Comparison of ENCODE assay signal across 8 mouse cellular contexts in genomic region chr13:55727120-55727838, GRCm38 (mm10). TPM values are rescaled to one million over a fixed set of nuclear protein-coding genes. Genes with fewer than 3 reads are reported as not detected.
DNase-seq lines count a peak whose midpoint lies in the region; ATAC-seq and TF ChIP-seq lines count a peak whose summit lies in the region.

TSS of gene Pcbd2 (plus strand) at chr13:55727368.

- H3K36me3 ChIP-seq in heart, embryonic 13.5 days: peaks cover 34% of the 10 kb centered on the region
- 0 out of 2 replicates have a peak, but pooled peaks cover 6% of the 10 kb centered on the region for H3K36me3 ChIP-seq in kidney, postnatal 0 days (ENCODE audit: insufficient read depth, low read length)
- H3K36me3 ChIP-seq in liver, adult 2 months (ENCODE audit: control insufficient read depth, insufficient read depth, low read length): peaks cover 18% of the 10 kb centered on the region

- peak within 1 kb of the TSS; percentile 65 for H3K4me3 ChIP-seq in heart, embryonic 13.5 days
- H3K4me3 ChIP-seq in kidney, postnatal 0 days (replicated peaks; ENCODE audit: low read depth, low read length): peak within 1 kb of the TSS; percentile 64
- H3K4me3 ChIP-seq in liver, adult 2 months (ENCODE audit: insufficient read depth, low read depth, low read length): peak within 1 kb of the TSS; percentile 97

- 0 out of 2 replicates have a peak, but pooled peaks cover 3% of the 10 kb centered on the region for H3K4me1 ChIP-seq in heart, embryonic 13.5 days
- no peaks in the 10 kb centered on the region for H3K4me1 ChIP-seq in kidney, postnatal 0 days (replicated peaks; ENCODE audit: insufficient read depth, low read length)
- H3K4me1 ChIP-seq in liver, adult 2 months (ENCODE audit: control insufficient read depth, insufficient read depth, low read length): no peaks in the 10 kb centered on the region

- no peaks in the 10 kb centered on the region for H3K9me3 ChIP-seq in heart, embryonic 13.5 days
- no peaks in the 10 kb centered on the region for H3K9me3 ChIP-seq in kidney, postnatal 0 days (replicated peaks; ENCODE audit: low read length)

- no peak for TF ChIP-seq POLR2A in liver, adult 2 months (IDR thresholded peaks at IDR 0.05; ENCODE audit: extremely low read depth, insufficient read depth, low read length)

- peak; percentile 71 for DNase-seq in c-Kit-negative CD71-positive TER-119-positive erythroid progenitor cells, embryonic 14.5 days (ENCODE audit: low read depth, low spot score)
- peak; percentile 27 for DNase-seq in fibroblast of lung, adult 2 months (ENCODE audit: low read depth)
- DNase-seq in kidney, postnatal 0 days (ENCODE audit: low spot score): peak; percentile 89
- peak; percentile 53 for DNase-seq in liver, adult 2 months (ENCODE audit: extremely low read depth, low read depth, low spot score)
- DNase-seq in spleen, postnatal 36 days (ENCODE audit: low spot score in 2 of 2): peak; percentile 92

- peak; percentile 74 for ATAC-seq in CD4-positive, CD25-positive, alpha-beta regulatory T cell, adult 4 months
- peak; percentile 85 for ATAC-seq in heart, embryonic 13.5 days (ENCODE audit: extremely low read depth, insufficient number of reproducible peaks, low FRiP score, low TSS enrichment)
- peak; percentile 90 for ATAC-seq in kidney, postnatal 0 days (replicated peaks; ENCODE audit: low FRiP score, low read depth)
- ATAC-seq in monocyte, adult 5-6 weeks (replicated peaks; ENCODE audit: insufficient number of reproducible peaks, low FRiP score, low TSS enrichment, poor library complexity, severe bottlenecking): peak; percentile 60

- H3K4me2 ChIP-seq in heart, embryonic 13.5 days: peak within 1 kb of the TSS; percentile 81
- peak within 1 kb of the TSS; percentile 83 for H3K4me2 ChIP-seq in kidney, postnatal 0 days (ENCODE audit: low read length)

- no peaks in the 10 kb centered on the region; the same call in 1 of the 2 replicates for H3K79me2 ChIP-seq in liver, adult 2 months (ENCODE audit: control insufficient read depth, insufficient read depth, low read length)

- 1% methylated on average over 72 of the region's 73 CpGs for WGBS in heart, embryonic 13.5 days
- under 1% methylated on average over 72 of the region's 73 CpGs for WGBS in kidney, postnatal 0 days
- under 1% methylated on average over 73 of the region's 73 CpGs for WGBS in liver, adult 2 months

- H3K9ac ChIP-seq in heart, embryonic 13.5 days: peak within 1 kb of the TSS; percentile 80
- H3K9ac ChIP-seq in kidney, postnatal 0 days (ENCODE audit: low read depth, low read length): peak within 1 kb of the TSS; percentile 65
- H3K9ac ChIP-seq in liver, adult 2 months (ENCODE audit: low read depth, low read length): peak within 1 kb of the TSS; percentile 94

- no peaks in the 10 kb centered on the region for H3K27me3 ChIP-seq in heart, embryonic 13.5 days (replicated peaks)
- H3K27me3 ChIP-seq in kidney, postnatal 0 days (ENCODE audit: insufficient read depth, low read length): no peaks in the 10 kb centered on the region
- H3K27me3 ChIP-seq in liver, adult 2 months (ENCODE audit: control insufficient read depth, insufficient read depth, low read length): no peaks in the 10 kb centered on the region

- H3K27ac ChIP-seq in heart, embryonic 13.5 days (replicated peaks): peak within 1 kb of the TSS; percentile 93
- peak within 1 kb of the TSS; percentile 94 for H3K27ac ChIP-seq in kidney, postnatal 0 days
- H3K27ac ChIP-seq in liver, adult 2 months (replicated peaks; ENCODE audit: insufficient read depth, low read depth, low read length): peak within 1 kb of the TSS; percentile 88

- TF ChIP-seq CTCF in kidney, postnatal 0 days (IDR thresholded peaks at IDR 0.05; ENCODE audit: low read depth): no peak
- TF ChIP-seq CTCF in liver, adult 2 months (IDR thresholded peaks at IDR 0.05; ENCODE audit: low read depth, low read length): no peak

RNA-seq across cellular contexts. Expression of gene Pcbd2, which starts in this region (rescaled TPM):
- polyA plus RNA-seq in CD4-positive, CD25-positive, alpha-beta regulatory T cell, adult 4 months (2017; shearing (Covaris generic)): 1 to 10 TPM; 5.0 to 7.0 TPM
- polyA plus RNA-seq in heart, embryonic 13.5 days (2015; fragmentation: Nextera tagmentation; extraction: Ambion mirVana): 52.2 and 54.9 TPM in 2 replicates
- 64.7 and 68.5 TPM in 2 replicates for polyA plus RNA-seq in kidney, postnatal 0 days (2015; fragmentation: Nextera tagmentation; extraction: Ambion mirVana)
- 36.0 and 40.7 TPM in 2 replicates for total RNA-seq in liver, adult 2 months (2014; rRNA removed)
- 32.7 and 44.9 TPM in 2 replicates for polyA plus RNA-seq in liver, adult 2 months (2012; rRNA removed)
- 18.4 to 47.8 TPM (median 21.5 TPM) in 3 replicates for total RNA-seq in monocyte, adult 5-6 weeks (2017)

Comparison
In these comparisons a context has a peak if more than half of its experiments do, and no peak if none do; other contexts are left out.
1. Peak in every context shown above with its lines: DNase-seq, ATAC-seq, H3K4me3 ChIP-seq and H3K27ac ChIP-seq.
2. DNase-seq: peak in every context shown above with its lines; median percentile 92 in spleen, postnatal 36 days; 89 in kidney, postnatal 0 days; 71 in c-Kit-negative CD71-positive TER-119-positive erythroid progenitor cells, embryonic 14.5 days; 53 in liver, adult 2 months; 27 in fibroblast of lung, adult 2 months.